Mouse (Mus musculus) liver, embryonic 14.5 days (tissue): Measurements from ENCODE around the gene Chtop. TPM values are rescaled to one million over a fixed set of nuclear protein-coding genes. Genes with fewer than 3 reads are reported as not detected.

Source experiments
- ATAC-seq: fragments of 200-750 bp; cut with Nextera tagmentation; 2 replicates; pipeline ENCODE4 v1.8.0; 2017; ENCODE audit warnings: moderate number of reproducible peaks, mild to moderate bottlenecking, moderate library complexity; ENCODE audit not compliant: insufficient read depth
- DNase-seq, 3 experiments: peaks; one replicate each; pipeline ENCODE4 v3.0.0-alpha.2; 2012 to 2013; ENCODE audit warnings: low read depth in 3 of 3, low spot score in 3 of 3
- H3K27ac ChIP-seq: fragments of 300-500 bp; sonication (generic); 2 replicates; pipeline ENCODE4 v1.5.1; 2014; ENCODE audit warnings: moderate library complexity, mild to moderate bottlenecking, control low read depth, inconsistent platforms
- H3K27me3 ChIP-seq: fragments of 300-500 bp; sonication (generic); 2 replicates; pipeline ENCODE4 v1.6.1; 2014; ENCODE audit warnings: mild to moderate bottlenecking, low read length, moderate library complexity; ENCODE audit not compliant: control insufficient read depth, insufficient read depth
- H3K36me3 ChIP-seq: fragments of 300-500 bp; sonication (generic); replicated peaks from 2 replicates; pipeline ENCODE4 v1.6.1; 2014; ENCODE audit warnings: low read depth; ENCODE audit not compliant: control insufficient read depth, insufficient read depth
- H3K4me1 ChIP-seq, 2 experiments: fragments of 200-500 bp in 1 of 2; fragments of 300-500 bp in 1 of 2; sonication (generic) in 1 of 2; replicated peaks; 2 replicates each; pipeline ENCODE4 v1.6.1; 2012 to 2014; ENCODE audit warnings: antibody characterized with exemption in 1 of 2, inconsistent platforms in 1 of 2, low read length in 1 of 2; ENCODE audit not compliant: control insufficient read depth in 2 of 2, insufficient read depth in 2 of 2
- H3K4me2 ChIP-seq: fragments of 300-500 bp; sonication (generic); 2 replicates; pipeline ENCODE4 v1.6.1; 2014; ENCODE audit warnings: low read depth, mild to moderate bottlenecking, control low read depth, moderate library complexity
- H3K4me3 ChIP-seq, 2 experiments: fragments of 200-500 bp in 1 of 2; fragments of 300-500 bp in 1 of 2; sonication (generic) in 1 of 2; 2 replicates each; pipeline ENCODE4 v1.5.1; 2012 to 2014; ENCODE audit warnings: low read depth in 2 of 2, low read length in 2 of 2, mild to moderate bottlenecking in 2 of 2, control low read depth in 1 of 2, inconsistent platforms in 1 of 2, moderate library complexity in 1 of 2; ENCODE audit not compliant: insufficient read depth in 1 of 2
- H3K9ac ChIP-seq: fragments of 300-500 bp; sonication (generic); replicated peaks from 2 replicates; pipeline ENCODE4 v1.6.1; 2014; ENCODE audit warnings: mild to moderate bottlenecking, control low read depth, moderate library complexity
- H3K9me3 ChIP-seq: fragments of 300-500 bp; sonication (generic); 2 replicates; pipeline ENCODE4 v1.6.1; 2016; ENCODE audit warnings: low read length, mixed read lengths; ENCODE audit not compliant: control insufficient read depth
- CTCF ChIP-seq: IDR thresholded peaks from 2 replicates; pipeline ENCODE4 v1.5.1; 2016; ENCODE audit warnings: antibody characterized with exemption, low read depth, control low read depth
- EP300 ChIP-seq: IDR thresholded peaks from 2 replicates; pipeline ENCODE4 v1.6.1; 2016; ENCODE audit warnings: antibody characterized with exemption, low read depth
- WGBS: fragments of 180-500 bp; shearing (Covaris S2); extraction: QIAGEN DNeasy Blood & Tissue Kit; methylation state at CpG from one replicate; pipeline ENCODE4 v1.1.7; 2014; ENCODE audit not compliant: insufficient replicate concordance; 5-methylcytosine and 5-hydroxymethylcytosine counted together
- polyA plus RNA-seq, 2 experiments: library from polyadenylated mRNA; depleted of rRNA in 1 of 2; stranded (reverse) in 1 of 2; unstranded in 1 of 2; fragments of >200 nt; fragmentation: Nextera tagmentation in 1 of 2; extraction: Ambion mirVana in 1 of 2; gene quantifications; 2 replicates each; pipeline versions ENCODE4 v1.2.1 to v1.2.3; 2012 to 2014

Gene Chtop
- polyA plus RNA-seq, 2 experiments, result 29.7 to 49.9 TPM

- peaks cover 0 to 3% of the 10 kb centered on the region in 2 experiments; a peak in 1 of 4 replicates for H3K4me1 ChIP-seq
- TF ChIP-seq CTCF, result no peak
- TF ChIP-seq EP300, result no peak
- no peak overlapping the region for H3K4me2 ChIP-seq
- ATAC-seq (no peak), DNase-seq (no peak)
- no peaks in the 10 kb centered on the region for H3K36me3 ChIP-seq
- H3K27ac ChIP-seq, result no peak overlapping the region
- H3K27me3 ChIP-seq, result no peaks in the 10 kb centered on the region
- no peak overlapping the region for H3K4me3 ChIP-seq
- H3K9ac ChIP-seq, result no peak overlapping the region
- WGBS, result 69% methylated on average over 4 of the region's 4 CpGs
- H3K9me3 ChIP-seq, result no peaks in the 10 kb centered on the region
Measured at GRCm38 (mm10) chr3:90540904-90541303, 31.6 kb upstream of the Chtop start.

DNA sequence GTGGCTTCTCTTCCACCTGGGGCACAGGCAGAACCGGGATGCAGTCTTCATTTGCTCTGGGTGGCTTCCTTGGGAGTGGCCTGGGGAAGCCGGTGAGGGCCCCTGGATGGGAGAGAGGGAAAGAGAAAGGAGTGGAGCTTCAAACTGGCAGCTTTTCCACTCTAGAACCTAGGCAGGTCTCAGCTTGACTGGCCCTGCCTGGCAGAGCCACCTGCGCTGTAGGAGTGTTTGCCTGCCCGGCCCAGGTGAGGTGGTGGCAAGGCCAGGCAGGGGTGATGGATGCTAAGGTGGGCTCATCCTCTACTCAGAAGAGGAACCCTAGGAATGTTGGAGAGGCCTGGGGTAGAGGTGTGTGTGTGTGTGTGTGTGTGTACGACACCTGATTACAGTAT is 28.6 kb upstream of the Chtop start:
- peaks cover 0 to 3% of the 10 kb centered on the region in 2 experiments; a peak in 1 of 4 replicates for H3K4me1 ChIP-seq
- no peak overlapping the region for H3K9ac ChIP-seq
- peak overlapping the region; percentile 22 to 30; a peak in 3 of 4 replicates for H3K4me3 ChIP-seq
- H3K27me3 ChIP-seq, result no peaks in the 10 kb centered on the region
- ATAC-seq, result no peak
- no peaks in the 10 kb centered on the region for H3K36me3 ChIP-seq
- H3K4me2 ChIP-seq, result peak overlapping the region; percentile 34
- WGBS, result 54% methylated on average over 5 of the region's 5 CpGs
- no peak for DNase-seq
- no peaks in the 10 kb centered on the region for H3K9me3 ChIP-seq
- no peak overlapping the region for H3K27ac ChIP-seq
- TF ChIP-seq CTCF, result no peak
- TF ChIP-seq EP300, result no peak

DNA sequence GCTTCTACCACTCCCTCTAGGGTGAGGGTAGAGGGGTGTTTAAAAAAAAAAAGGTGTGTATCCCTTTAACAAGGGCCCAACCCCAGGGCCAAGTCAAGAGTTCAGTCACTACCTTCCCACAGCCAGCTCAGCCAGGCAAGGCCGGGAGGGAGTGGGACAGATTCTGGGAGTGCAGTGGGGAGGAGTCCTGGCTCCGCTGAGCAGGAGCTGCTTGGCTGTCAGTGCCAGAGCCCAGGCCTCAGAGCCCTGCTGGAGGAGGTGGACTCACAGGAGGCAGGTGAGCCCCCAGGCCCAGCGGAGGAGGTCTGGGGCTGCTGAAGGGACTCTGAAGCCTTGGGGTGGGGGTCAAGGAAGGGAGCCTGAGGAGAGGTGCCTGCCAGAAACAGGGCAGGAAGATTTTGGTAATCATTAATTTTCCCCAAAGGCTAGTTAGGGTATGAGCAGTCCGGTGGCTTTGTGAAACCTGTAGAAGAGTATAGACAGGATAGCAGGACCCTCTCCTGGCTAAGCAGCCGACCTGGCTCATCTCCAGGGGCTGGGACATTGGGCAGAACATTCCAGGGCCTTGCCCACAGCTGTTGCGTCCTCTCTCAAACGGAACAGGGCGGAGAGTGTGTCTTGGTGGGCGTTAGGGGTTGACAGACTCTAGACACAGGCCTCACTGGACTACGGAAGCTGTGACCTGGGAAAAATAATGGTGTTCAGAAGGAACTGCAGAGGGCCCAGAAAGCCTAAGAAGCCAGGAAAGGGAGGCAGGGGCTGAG is 28.0 kb upstream of the Chtop start, which contains the start of gene S100a16:
TSS of gene S100a16 (plus strand) at position 114 of the 764 bp plus-strand sequence.
- no peak for TF ChIP-seq CTCF
- no peak for TF ChIP-seq EP300
- peak in 1 of 3 experiments; percentile 12 for DNase-seq
- no peaks in the 10 kb centered on the region for H3K27me3 ChIP-seq
- ATAC-seq, result peak; percentile 57; the same call in 1 of the 2 replicates
- H3K4me1 ChIP-seq, result peaks cover 0 to 3% of the 10 kb centered on the region in 2 experiments; a peak in 1 of 4 replicates
- peak within 1 kb of the TSS; percentile 34 for H3K4me2 ChIP-seq
- no peaks in the 10 kb centered on the region for H3K36me3 ChIP-seq
- peak within 1 kb of the TSS; percentile 22 to 30; a peak in 3 of 4 replicates for H3K4me3 ChIP-seq
- H3K27ac ChIP-seq, result no peak within 1 kb of the TSS
- no peaks in the 10 kb centered on the region for H3K9me3 ChIP-seq
- WGBS, result 49% methylated on average over 10 of the region's 10 CpGs
- no peak within 1 kb of the TSS for H3K9ac ChIP-seq

GRCm38 (mm10) chr3:90535446-90535845 is 26.1 kb upstream of the Chtop start:
- WGBS, result 43% methylated on average over 1 of the region's 1 CpGs
- no peak overlapping the region for H3K9ac ChIP-seq
- H3K4me1 ChIP-seq, result peaks cover 0 to 3% of the 10 kb centered on the region in 2 experiments; a peak in 1 of 4 replicates
- no peaks in the 10 kb centered on the region for H3K36me3 ChIP-seq
- ATAC-seq (no peak), DNase-seq (no peak)
- H3K4me3 ChIP-seq, result no peak overlapping the region
- no peak overlapping the region for H3K4me2 ChIP-seq
- no peaks in the 10 kb centered on the region for H3K27me3 ChIP-seq
- no peak for TF ChIP-seq CTCF
- TF ChIP-seq EP300, result no peak
- H3K27ac ChIP-seq, result no peak overlapping the region
- no peaks in the 10 kb centered on the region for H3K9me3 ChIP-seq

GRCm38 (mm10) chr3:90531713-90532112 is 22.4 kb upstream of the Chtop start:
- no peaks in the 10 kb centered on the region for H3K36me3 ChIP-seq
- no peaks in the 10 kb centered on the region for H3K9me3 ChIP-seq
- no peak for TF ChIP-seq CTCF
- no peak for TF ChIP-seq EP300
- H3K27ac ChIP-seq, result no peak overlapping the region
- no peaks in the 10 kb centered on the region for H3K27me3 ChIP-seq
- no peak overlapping the region for H3K9ac ChIP-seq
- 54% methylated on average over 5 of the region's 5 CpGs for WGBS
- no peaks in the 10 kb centered on the region for H3K4me1 ChIP-seq
- DNase-seq (no peak), ATAC-seq (no peak)
- H3K4me2 ChIP-seq, result no peak overlapping the region
- H3K4me3 ChIP-seq, result no peak overlapping the region
